ENCODE assay signal across 18 mouse cellular contexts in genomic region chr6:108644311-108644710, GRCm38 (mm10).
"Had no signal": no experiment of that assay in that cellular context is flagged by ENCODE, and none has a peak within 500 bp of the region (broad histone marks: within the 10 kb centered on the region; RNA-seq: fewer than 3 reads in every experiment).

No protein-coding gene starts in this region.

- H3K4me2 ChIP-seq: liver, embryonic 15.5 days; lung, embryonic 15.5 days; midbrain, embryonic 13.5 days; midbrain, embryonic 15.5 days; neural tube, embryonic 12.5 days had no signal

- H3K9me3 ChIP-seq: liver, embryonic 15.5 days; lung, embryonic 15.5 days; midbrain, embryonic 15.5 days; neural tube, embryonic 12.5 days had no signal

- DNase-seq: liver, postnatal 0 days; lung, adult 2 months; lung, postnatal 14 days; lung, postnatal 36 days; retina, postnatal 1 day; right cerebral cortex, adult 18-20 months; spleen, adult 18-20 months; thymus, adult 18-20 months; thymus, postnatal 14 days; thymus, postnatal 36 days had no signal

- H3K4me3 ChIP-seq: liver, embryonic 15.5 days; lung, embryonic 15.5 days; megakaryocyte, embryonic 14.5 days; midbrain, embryonic 13.5 days; midbrain, embryonic 15.5 days; neural tube, embryonic 12.5 days had no signal

- H3K4me1 ChIP-seq: lung, embryonic 15.5 days; megakaryocyte, embryonic 14.5 days; midbrain, embryonic 13.5 days; midbrain, embryonic 15.5 days; neural tube, embryonic 12.5 days had no signal

- H3K9ac ChIP-seq: liver, embryonic 15.5 days; liver, postnatal 0 days; lung, embryonic 15.5 days; midbrain, embryonic 13.5 days; midbrain, embryonic 15.5 days; neural tube, embryonic 12.5 days had no signal

- H3K27me3 ChIP-seq: liver, embryonic 15.5 days; lung, embryonic 15.5 days; megakaryocyte, embryonic 14.5 days; midbrain, embryonic 13.5 days; midbrain, embryonic 15.5 days; neural tube, embryonic 12.5 days had no signal

- H3K27ac ChIP-seq: liver, embryonic 15.5 days; lung, embryonic 15.5 days; macrophage; midbrain, embryonic 13.5 days; midbrain, embryonic 15.5 days; neural tube, embryonic 12.5 days had no signal

- H3K36me3 ChIP-seq: liver, embryonic 15.5 days; lung, embryonic 15.5 days; midbrain, embryonic 13.5 days; midbrain, embryonic 15.5 days; neural tube, embryonic 12.5 days had no signal

- ATAC-seq: liver, postnatal 0 days; lung, postnatal 0 days; midbrain, embryonic 13.5 days; midbrain, embryonic 15.5 days had no signal
